Mouse (Mus musculus) cerebellum, postnatal 14 days (tissue): ENCODE data around the gene Angptl2.
A peak's percentile ranks its signal among the peaks of the same experiment; 100 is the strongest.

Source experiments
- DNase-seq, 2 experiments: peaks; one replicate each; pipeline ENCODE4 v3.0.0; 2021; ENCODE audit warnings: mixed read lengths in 2 of 2

Gene Angptl2

DNA sequence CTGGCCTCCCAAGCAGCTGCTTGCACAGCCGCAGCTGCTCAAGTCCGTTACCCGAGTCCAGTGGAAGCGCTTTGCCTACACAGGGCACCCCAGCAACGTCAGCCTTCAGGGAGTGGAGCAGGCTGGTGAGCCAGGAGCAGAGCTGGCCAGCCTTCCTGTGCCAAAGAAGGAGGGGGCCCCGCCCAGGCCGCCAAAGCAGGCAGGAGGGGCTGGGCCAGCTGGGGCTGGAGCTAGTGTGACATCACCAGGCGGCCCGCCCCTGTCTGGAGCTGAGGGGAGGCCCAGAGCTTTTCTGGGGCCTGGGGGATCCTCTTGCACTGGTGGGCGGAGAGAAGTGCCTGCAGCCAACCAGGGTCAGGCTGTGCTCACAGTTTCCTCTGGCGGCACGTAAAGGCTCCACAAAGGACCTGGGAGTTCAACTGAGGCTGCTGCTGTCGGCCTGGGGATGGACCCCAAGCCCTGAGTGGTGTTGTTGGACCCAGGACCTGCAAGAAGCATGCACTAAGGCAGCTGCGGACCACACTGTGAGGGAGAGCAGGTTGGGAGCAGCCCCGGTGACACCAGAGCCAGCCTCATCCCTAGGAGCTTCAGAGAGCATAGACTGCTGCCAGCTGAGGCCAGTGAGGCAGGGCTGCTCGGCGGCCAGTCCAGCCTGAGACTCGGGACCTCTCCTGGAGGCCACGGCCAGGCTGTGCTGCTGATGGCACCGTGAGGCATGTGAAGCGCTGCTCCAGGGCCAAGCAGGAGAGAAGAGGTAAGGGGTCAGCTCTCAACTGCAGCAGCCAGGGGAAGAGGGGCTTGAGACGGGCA lies at the start of gene Angptl2:
Gene Angptl2, plus strand, starts transcription at position 370 of the 810 bp plus-strand sequence.
- DNase-seq, result peak; percentile 72 to 76

DNA sequence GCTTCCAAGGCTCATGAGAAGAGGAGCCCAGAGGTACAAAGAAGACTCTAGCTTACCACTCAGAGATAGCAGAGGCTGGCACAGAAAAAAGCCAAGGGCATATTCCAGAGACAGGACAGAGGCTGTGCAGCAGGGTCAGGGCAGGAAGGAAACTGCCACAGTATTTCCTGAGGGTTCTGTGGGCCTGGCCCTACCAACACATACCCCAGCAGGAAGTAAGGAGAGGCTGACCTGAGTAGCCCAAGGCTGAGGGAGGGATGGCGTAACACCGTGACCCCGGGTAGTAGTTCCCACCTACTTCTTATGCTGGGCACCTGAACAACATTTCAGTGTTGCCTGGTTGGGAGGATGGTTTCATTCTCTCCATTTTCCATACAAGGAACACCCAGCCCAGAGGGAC lies 48.8 kb upstream of the Angptl2 start:
- no peak for DNase-seq

GRCm38 (mm10) chr2:33169445-33169844 lies 46.4 kb upstream of the Angptl2 start:
- DNase-seq, result no peak

GRCm38 (mm10) chr2:33170777-33171565 lies 44.9 kb upstream of the Angptl2 start:
- DNase-seq, result no peak

DNA sequence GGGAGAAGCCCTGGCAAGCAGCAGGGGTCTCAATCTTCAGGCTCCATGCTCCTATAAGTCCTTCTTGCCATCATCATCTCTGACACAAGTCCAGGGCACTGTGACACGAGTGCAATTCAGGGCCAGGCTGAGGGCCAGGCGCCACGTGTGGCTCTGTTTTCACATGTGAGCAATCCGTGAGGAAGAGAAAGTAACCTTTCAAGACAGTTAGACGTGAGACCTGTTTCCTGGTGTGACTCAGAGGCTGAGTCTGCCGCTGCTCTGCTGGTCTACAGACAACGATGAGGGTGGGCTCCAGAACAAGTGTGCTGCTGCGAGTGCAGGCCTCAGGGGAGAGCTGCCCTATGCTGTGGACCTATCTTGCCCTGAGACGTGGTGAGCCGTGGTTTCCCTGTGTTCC lies 42.7 kb upstream of the Angptl2 start:
- no peak for DNase-seq

GRCm38 (mm10) chr2:33173686-33174085 lies 42.2 kb upstream of the Angptl2 start:
- no peak for DNase-seq

DNA sequence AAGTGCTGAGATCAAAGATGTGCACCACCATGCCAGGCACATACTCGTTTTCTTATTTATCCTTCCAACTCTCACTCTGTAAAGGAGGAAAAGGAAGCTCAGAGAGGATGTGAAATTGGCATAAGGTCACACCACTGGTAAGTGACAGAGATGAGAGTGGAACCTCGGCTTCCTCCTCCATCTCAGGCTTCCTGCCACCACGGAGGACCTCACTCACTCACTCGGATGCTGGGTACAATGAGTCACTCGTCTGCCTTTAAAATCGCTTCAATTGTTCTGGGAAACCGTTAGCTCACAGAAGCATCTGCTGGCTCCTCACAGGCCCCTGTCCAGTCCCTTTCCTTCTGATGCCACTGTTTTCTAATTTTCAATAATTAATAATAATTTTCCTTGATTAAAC lies 39.4 kb upstream of the Angptl2 start:
- no peak for DNase-seq

DNA sequence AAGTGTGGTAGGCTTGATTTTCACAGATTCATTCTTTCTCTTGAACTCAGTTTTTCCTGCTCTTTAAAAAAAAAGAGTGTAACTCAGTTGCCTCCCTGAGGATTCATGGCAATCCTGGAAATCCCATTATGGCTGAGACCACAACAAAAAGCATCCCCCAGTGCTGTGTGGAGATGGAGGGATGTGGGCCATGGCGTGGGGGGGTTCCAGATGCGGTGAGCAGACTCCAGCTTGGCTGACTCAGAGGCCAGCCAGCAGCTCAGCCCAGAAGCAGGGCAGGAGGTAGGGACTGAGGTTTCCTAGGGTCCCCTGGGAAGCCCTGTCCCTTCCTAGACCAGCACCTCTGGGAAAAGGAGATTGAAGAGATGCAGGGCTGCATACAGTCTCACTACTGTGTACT lies 38.9 kb upstream of the Angptl2 start:
- DNase-seq, result no peak

DNA sequence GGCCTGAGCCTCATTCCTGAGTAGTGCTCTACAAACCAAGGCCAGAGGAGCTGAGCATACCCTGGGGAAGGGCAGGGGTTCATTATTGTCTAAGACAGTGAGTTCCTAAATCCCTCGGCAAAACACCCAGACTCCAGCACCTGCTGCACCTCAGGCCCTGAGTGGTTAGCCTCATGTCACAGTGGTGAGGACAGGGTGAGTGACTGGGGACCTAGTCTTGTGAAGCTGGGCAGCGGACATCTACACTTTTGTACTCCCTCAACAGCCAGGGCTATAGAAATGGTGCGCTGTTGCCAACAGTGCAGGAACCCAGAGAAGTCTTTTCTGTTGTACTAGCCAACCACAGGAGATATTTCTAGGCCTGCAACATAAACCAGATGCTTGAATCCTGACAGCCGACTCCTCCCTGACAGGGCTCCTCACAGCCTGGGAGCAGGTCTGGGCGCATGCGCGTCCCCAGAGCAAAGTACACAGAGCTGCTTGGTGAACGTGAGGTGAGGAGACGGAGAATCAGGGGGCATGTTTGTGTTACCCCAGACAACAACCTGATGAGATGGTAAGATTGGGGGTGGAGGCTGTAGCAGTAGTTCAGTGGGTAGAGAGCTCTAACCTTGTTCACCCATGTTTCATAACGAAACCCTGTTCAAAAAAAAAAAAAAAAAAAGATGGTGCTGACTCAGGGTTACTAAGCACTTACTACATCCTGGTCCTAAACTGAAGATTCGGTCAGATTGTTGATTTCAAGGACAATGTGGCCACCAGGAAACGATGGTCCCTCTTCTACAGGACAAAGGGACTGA lies 38.2 kb upstream of the Angptl2 start:
- no peak for DNase-seq

GRCm38 (mm10) chr2:33178243-33178932 lies 37.5 kb upstream of the Angptl2 start:
- peak; percentile 83 to 88 for DNase-seq

GRCm38 (mm10) chr2:33179171-33179929 lies 36.5 kb upstream of the Angptl2 start:
- DNase-seq, result peak in 1 of 2 experiments; percentile 43

DNA sequence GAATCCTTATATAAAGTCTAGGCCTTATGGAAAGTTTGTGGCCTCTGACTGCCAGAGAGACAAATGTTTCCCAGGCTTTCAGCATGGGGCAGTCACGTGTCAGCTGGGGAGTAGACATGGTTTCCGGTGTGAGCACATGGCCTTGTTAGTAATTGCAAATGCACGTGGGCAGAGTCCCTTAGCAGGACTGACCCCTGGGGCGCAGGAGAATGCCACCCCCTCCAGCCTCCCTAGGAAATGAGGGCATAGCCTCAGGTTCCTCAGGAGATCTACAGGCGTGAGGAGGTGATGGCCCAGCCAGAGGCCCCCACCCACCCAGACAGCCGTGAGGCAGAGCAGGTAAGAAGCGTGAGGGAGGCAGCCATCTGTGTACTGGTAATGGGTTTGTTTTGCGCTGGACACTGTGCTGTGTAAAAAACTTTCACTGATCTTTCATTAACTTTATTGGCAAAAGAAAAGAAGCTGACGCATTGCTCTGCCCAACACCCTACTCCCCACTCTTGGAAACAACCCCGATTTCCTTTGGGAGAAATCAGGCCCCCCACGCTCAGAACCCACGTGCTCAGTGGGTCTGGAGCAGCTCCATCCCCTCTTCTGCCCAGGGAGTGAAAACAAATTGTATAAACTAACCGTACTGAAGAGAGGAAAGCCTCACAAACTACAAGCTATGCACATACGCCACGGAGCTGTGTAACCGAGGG lies 35.8 kb upstream of the Angptl2 start:
- no peak for DNase-seq

GRCm38 (mm10) chr2:33183321-33183720 lies 32.5 kb upstream of the Angptl2 start:
- no peak for DNase-seq

DNA sequence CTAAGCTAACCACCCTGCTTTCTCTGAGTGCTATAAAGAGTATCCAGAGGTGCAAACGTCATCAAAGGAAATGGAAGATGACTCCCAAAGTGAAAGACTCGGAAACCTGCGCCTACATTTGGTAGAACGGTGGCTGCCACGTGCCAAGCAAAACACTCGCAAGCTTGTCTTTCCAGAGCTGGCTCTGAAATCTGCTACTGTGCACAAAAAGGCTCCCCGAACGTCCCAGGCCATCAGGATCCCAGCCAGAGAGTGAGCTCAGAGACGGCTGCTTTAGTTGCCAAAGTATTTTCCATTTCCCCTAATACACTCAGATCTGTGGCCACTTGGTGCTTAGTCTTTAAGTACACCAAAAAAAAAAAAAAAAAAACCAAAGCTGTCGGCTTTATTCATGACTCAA lies 31.2 kb upstream of the Angptl2 start:
- no peak for DNase-seq

DNA sequence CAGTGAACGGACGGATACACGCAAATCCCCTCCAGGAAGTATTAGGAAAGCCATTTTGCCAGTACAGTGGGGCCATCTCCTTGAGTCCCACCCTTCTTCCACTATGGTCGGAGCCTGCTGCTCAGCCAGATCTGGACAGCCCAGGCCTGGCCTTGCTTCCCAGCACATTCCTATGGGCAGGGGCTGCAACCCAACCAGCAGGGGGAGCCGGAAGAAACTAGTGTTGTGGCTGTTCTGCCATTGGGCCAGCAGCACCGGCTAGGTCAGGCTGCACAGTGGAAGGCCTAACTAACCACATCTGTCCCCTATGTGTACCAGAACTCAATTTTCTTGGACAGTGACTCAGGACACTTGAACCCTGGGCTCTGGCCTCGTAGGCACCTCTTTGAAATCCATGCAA lies 30.6 kb upstream of the Angptl2 start:
- peak in 1 of 2 experiments; percentile 52 for DNase-seq

DNA sequence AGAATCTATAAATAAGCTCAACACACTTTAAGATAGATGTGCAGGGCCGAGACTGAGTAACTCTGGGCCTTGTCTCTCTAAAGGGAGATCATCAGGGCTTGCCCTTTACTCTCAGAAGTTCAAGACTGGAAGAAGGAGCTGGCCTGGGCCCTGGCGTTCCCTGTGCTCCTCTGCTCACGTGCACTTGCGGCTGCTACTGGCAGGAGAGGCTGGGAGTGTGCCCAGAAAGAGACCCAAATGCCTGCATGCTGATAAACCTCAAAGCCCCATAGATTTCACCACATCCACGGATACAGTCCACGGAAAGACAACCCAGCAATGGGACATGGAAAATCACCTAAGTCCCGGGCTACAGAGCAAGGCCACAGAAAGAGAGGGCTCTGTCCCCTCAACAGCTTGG lies 29.4 kb upstream of the Angptl2 start:
- no peak for DNase-seq

- DNase-seq, result peak in 1 of 2 experiments; percentile 48
These were observed 28.0 kb upstream of the Angptl2 start for GRCm38 (mm10) chr2:33187874-33188273.

- DNase-seq, result no peak
These were observed 26.8 kb upstream of the Angptl2 start for GRCm38 (mm10) chr2:33188925-33189670.

- no peak for DNase-seq
These were observed 25.9 kb upstream of the Angptl2 start for GRCm38 (mm10) chr2:33189976-33190375.

DNA sequence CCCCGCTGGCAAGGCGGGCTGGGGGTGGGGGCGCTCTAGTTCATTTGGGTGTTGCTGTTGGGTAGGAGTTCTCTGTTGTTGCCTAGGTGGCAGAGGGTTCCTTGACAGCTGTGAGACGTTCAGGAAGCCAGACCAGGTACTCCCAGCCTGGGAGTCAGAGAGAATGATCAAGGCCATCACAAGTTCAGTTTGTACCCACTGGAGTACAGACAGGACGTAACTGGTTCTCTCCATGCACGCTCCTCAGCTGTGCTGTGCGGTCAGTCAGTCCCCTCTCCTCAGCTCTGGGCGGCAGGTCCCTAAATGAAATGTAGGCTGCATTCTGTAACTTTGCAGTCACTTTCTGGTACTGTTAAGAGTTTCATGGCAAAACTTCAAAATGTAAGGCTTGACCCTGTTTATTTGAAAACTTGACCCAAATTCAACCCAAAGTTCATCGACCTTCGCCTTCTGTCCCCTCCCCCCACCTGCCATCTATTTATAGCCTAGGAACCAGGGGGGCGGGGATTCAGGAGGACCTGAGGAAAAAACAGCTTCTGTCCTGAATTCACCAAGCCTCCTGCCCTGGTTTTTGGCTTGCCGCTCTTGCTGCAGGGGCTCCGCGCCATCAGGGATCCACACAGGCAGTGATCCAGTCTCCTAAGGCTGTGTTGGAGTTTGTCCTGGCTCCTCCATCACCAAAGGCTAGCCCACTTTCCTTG lies 15.4 kb upstream of the Angptl2 start:
- DNase-seq, result peak; percentile 41 to 53
